Mouse (Mus musculus) heart, postnatal 0 days (tissue): Measurements from ENCODE around the gene Gm28308.

Source experiments
- CTCF ChIP-seq: IDR thresholded peaks from 2 replicates; pipeline ENCODE4 v1.5.1; 2016; ENCODE audit warnings: antibody characterized with exemption, control low read depth, low read depth
- EP300 ChIP-seq: IDR thresholded peaks from 2 replicates; pipeline ENCODE4 v1.6.1; 2016; ENCODE audit warnings: antibody characterized with exemption, low read depth

- TF ChIP-seq EP300: no peak
- TF ChIP-seq CTCF: no peak
Observed at GRCm38 (mm10) chr6:52218643-52219215, 5.6 kb upstream of the Gm28308 start.
